Mouse (Mus musculus) neural tube, embryonic 11.5 days (tissue): ENCODE data around the gene Olfr729. TPM values are rescaled to one million over a fixed set of nuclear protein-coding genes. Genes with fewer than 3 reads are reported as not detected.

Experiments
- ATAC-seq: fragments of 200-750 bp; cut with Nextera tagmentation; 2 replicates; pipeline ENCODE4 v1.8.0; 2017; ENCODE audit warnings: moderate number of reproducible peaks, mild to moderate bottlenecking, moderate TSS enrichment, moderate library complexity; ENCODE audit not compliant: insufficient read depth, low FRiP score, low TSS enrichment
- DNase-seq: peaks from one replicate; pipeline ENCODE4 v3.0.0-alpha.2; 2015; ENCODE audit warnings: low spot score
- H3K27ac ChIP-seq: fragments of 300-500 bp; sonication (generic); 2 replicates; pipeline ENCODE4 v1.5.1; 2014; ENCODE audit warnings: low read depth, mild to moderate bottlenecking, low read length
- H3K27me3 ChIP-seq: fragments of 300-500 bp; sonication (generic); 2 replicates; pipeline ENCODE4 v1.6.1; 2014; ENCODE audit warnings: mild to moderate bottlenecking, low read length, mixed read lengths; ENCODE audit not compliant: control insufficient read depth, insufficient read depth
- H3K36me3 ChIP-seq: fragments of 300-500 bp; sonication (generic); 2 replicates; pipeline ENCODE4 v1.6.1; 2014; ENCODE audit warnings: mild to moderate bottlenecking, low read length, moderate library complexity, mixed read lengths; ENCODE audit not compliant: control insufficient read depth, insufficient read depth
- H3K4me1 ChIP-seq: fragments of 300-500 bp; sonication (generic); 2 replicates; pipeline ENCODE4 v1.6.1; 2014; ENCODE audit warnings: low read length, mixed read lengths; ENCODE audit not compliant: control insufficient read depth, insufficient read depth
- H3K4me2 ChIP-seq: fragments of 300-500 bp; sonication (generic); 2 replicates; pipeline ENCODE4 v1.6.1; 2014; ENCODE audit warnings: low read depth, mild to moderate bottlenecking, moderate library complexity
- H3K4me3 ChIP-seq: fragments of 300-500 bp; sonication (generic); 2 replicates; pipeline ENCODE4 v1.5.1; 2014; ENCODE audit warnings: low read depth, low read length
- H3K9ac ChIP-seq: fragments of 300-500 bp; sonication (generic); 2 replicates; pipeline ENCODE4 v1.6.1; 2014; ENCODE audit warnings: mild to moderate bottlenecking, low read length
- H3K9me3 ChIP-seq: fragments of 300-500 bp; sonication (generic); 2 replicates; pipeline ENCODE4 v1.6.1; 2016; ENCODE audit warnings: low read length; ENCODE audit not compliant: control insufficient read depth
- WGBS: fragments of 180-500 bp; shearing (Covaris S2); extraction: QIAGEN DNeasy Blood & Tissue Kit; methylation state at CpG from one replicate; pipeline ENCODE4 v1.1.7; 2014; 5-methylcytosine and 5-hydroxymethylcytosine counted together
- polyA plus RNA-seq: library from polyadenylated mRNA; unstranded; fragments of >200 nt; fragmentation: Nextera tagmentation; extraction: Ambion mirVana; gene quantifications from 2 replicates; pipeline ENCODE4 v1.2.1, GENCODE M21; 2014

The Olfr729 gene
- polyA plus RNA-seq, result not detected in 2 replicates

GRCm38 (mm10) chr14:50152810-50153209 lies at the start of gene Olfr729:
TSS of gene Olfr729 (minus strand) at chr14:50152910.
- Histone ChIP-seq H3K9ac (no peak within 1 kb of the TSS), H3K4me1 (no peaks in the 10 kb centered on the region), H3K9me3 (no peaks in the 10 kb centered on the region), H3K4me2 (no peak within 1 kb of the TSS), H3K4me3 (no peak within 1 kb of the TSS), H3K27me3 (no peaks in the 10 kb centered on the region), H3K27ac (no peak within 1 kb of the TSS), H3K36me3 (no peaks in the 10 kb centered on the region)
- no peak for ATAC-seq
- no peak for DNase-seq

- H3K9ac ChIP-seq, result no peak within 1 kb of the TSS
- no peak within 1 kb of the TSS for H3K4me3 ChIP-seq
- DNase-seq (no peak), ATAC-seq (no peak)
- no peak within 1 kb of the TSS for H3K4me2 ChIP-seq
- no peaks in the 10 kb centered on the region for H3K36me3 ChIP-seq
- 74% methylated on average over 1 of the region's 1 CpGs for WGBS
- H3K4me1 ChIP-seq, result no peaks in the 10 kb centered on the region
- H3K27me3 ChIP-seq, result no peaks in the 10 kb centered on the region
- H3K27ac ChIP-seq, result no peak within 1 kb of the TSS
- H3K9me3 ChIP-seq, result no peaks in the 10 kb centered on the region
Observed at GRCm38 (mm10) chr14:50188098-50188497, 35.4 kb upstream of the Olfr729 start, which contains the start of gene Olfr730. TSS of gene Olfr730 (minus strand) at chr14:50188198.

- Histone ChIP-seq H3K4me2 (no peak within 1 kb of the TSS), H3K27ac (no peak within 1 kb of the TSS), H3K36me3 (no peaks in the 10 kb centered on the region), H3K9me3 (no peaks in the 10 kb centered on the region), H3K4me3 (no peak within 1 kb of the TSS), H3K4me1 (no peaks in the 10 kb centered on the region), H3K9ac (no peak within 1 kb of the TSS), H3K27me3 (no peaks in the 10 kb centered on the region)
- ATAC-seq, result no peak
- WGBS, result 89% methylated on average over 5 of the region's 5 CpGs
- DNase-seq, result no peak
Observed at GRCm38 (mm10) chr14:50142580-50142979, 10.1 kb downstream of the Olfr729 start, which contains the start of gene Olfr728. TSS of gene Olfr728 (minus strand) at chr14:50142680.

- Histone ChIP-seq H3K9ac (no peak within 1 kb of the TSS), H3K27me3 (no peaks in the 10 kb centered on the region), H3K36me3 (no peaks in the 10 kb centered on the region), H3K4me1 (no peaks in the 10 kb centered on the region), H3K4me3 (no peak within 1 kb of the TSS), H3K9me3 (no peaks in the 10 kb centered on the region), H3K4me2 (no peak within 1 kb of the TSS), H3K27ac (no peak within 1 kb of the TSS)
- WGBS, result 95% methylated on average over 1 of the region's 1 CpGs
- ATAC-seq (no peak), DNase-seq (no peak)
Observed at GRCm38 (mm10) chr14:50122886-50123285, 29.8 kb downstream of the Olfr729 start, which contains the start of gene Olfr727. TSS of gene Olfr727 (plus strand) at chr14:50123186.

Other genes with a start within 250 kb of the Olfr729 start
- gene Olfr723, start 221.1 kb downstream of the Olfr729 start, polyA plus RNA-seq, result not detected in 2 replicates
- gene Olfr724, start 189.6 kb downstream of the Olfr729 start, polyA plus RNA-seq, result not detected in 2 replicates
- gene Olfr725, start 112.5 kb downstream of the Olfr729 start, polyA plus RNA-seq, result not detected in 2 replicates
- not detected in 2 replicates for gene Olfr726, start 62.0 kb downstream of the Olfr729 start, polyA plus RNA-seq
- not detected in 2 replicates for gene Olfr727, start 29.7 kb downstream of the Olfr729 start, polyA plus RNA-seq
- not detected in 2 replicates for gene Olfr728, start 10.2 kb downstream of the Olfr729 start, polyA plus RNA-seq
- gene Olfr730, start 35.3 kb upstream of the Olfr729 start, polyA plus RNA-seq, result not detected in 2 replicates
- gene Olfr731, start 89.0 kb upstream of the Olfr729 start, polyA plus RNA-seq, result not detected in 2 replicates
- not detected in 2 replicates for gene Olfr732, start 131.3 kb upstream of the Olfr729 start, polyA plus RNA-seq
- gene Olfr733, start 148.6 kb upstream of the Olfr729 start, polyA plus RNA-seq, result not detected in 2 replicates
- not detected in 2 replicates for gene Olfr734, start 173.9 kb upstream of the Olfr729 start, polyA plus RNA-seq
- not detected in 2 replicates for gene Olfr735, start 196.0 kb upstream of the Olfr729 start, polyA plus RNA-seq
- gene Tlr11, start 205.0 kb upstream of the Olfr729 start, polyA plus RNA-seq, result not detected in 2 replicates
- not detected in 2 replicates for gene Olfr736, start 228.3 kb upstream of the Olfr729 start, polyA plus RNA-seq